Mouse (Mus musculus) C2C12 (cell line): Measurements from ENCODE around the gene Calm3.

ENCODE experiments used
- CEBPB ChIP-seq: IDR thresholded peaks from one replicate; pipeline ENCODE4 v1.6.1; 2011; ENCODE audit warnings: low read depth, mild to moderate bottlenecking, control low read depth, moderate library complexity
- CTCF ChIP-seq: IDR thresholded peaks from one replicate; pipeline ENCODE4 v1.5.1; 2011; ENCODE audit not compliant: control insufficient read depth, insufficient read depth, insufficient read length
- FOSL1 ChIP-seq: IDR thresholded peaks from one replicate; pipeline ENCODE4 v1.8.0; 2011; ENCODE audit warnings: mild to moderate bottlenecking, low read length; ENCODE audit not compliant: poor library complexity, insufficient read depth, severe bottlenecking
- MAX ChIP-seq: IDR thresholded peaks from one replicate; pipeline ENCODE4 v1.6.1; 2011; ENCODE audit warnings: mild to moderate bottlenecking, control low read depth
- USF1 ChIP-seq: IDR thresholded peaks from one replicate; pipeline ENCODE4 v1.6.1; 2011; ENCODE audit warnings: low read depth, mild to moderate bottlenecking, control low read depth, moderate library complexity

GRCm38 (mm10) chr7:16946441-16947348 lies 22.8 kb upstream of the Calm3 start:
- TF ChIP-seq MAX: no peak
- TF ChIP-seq CTCF: no peak
- no peak for TF ChIP-seq FOSL1
- no peak for TF ChIP-seq CEBPB
- TF ChIP-seq USF1: no peak
